Mouse (Mus musculus): ENCODE measurements around the gene Hoxb3.

Hoxb3 gene

DNA sequence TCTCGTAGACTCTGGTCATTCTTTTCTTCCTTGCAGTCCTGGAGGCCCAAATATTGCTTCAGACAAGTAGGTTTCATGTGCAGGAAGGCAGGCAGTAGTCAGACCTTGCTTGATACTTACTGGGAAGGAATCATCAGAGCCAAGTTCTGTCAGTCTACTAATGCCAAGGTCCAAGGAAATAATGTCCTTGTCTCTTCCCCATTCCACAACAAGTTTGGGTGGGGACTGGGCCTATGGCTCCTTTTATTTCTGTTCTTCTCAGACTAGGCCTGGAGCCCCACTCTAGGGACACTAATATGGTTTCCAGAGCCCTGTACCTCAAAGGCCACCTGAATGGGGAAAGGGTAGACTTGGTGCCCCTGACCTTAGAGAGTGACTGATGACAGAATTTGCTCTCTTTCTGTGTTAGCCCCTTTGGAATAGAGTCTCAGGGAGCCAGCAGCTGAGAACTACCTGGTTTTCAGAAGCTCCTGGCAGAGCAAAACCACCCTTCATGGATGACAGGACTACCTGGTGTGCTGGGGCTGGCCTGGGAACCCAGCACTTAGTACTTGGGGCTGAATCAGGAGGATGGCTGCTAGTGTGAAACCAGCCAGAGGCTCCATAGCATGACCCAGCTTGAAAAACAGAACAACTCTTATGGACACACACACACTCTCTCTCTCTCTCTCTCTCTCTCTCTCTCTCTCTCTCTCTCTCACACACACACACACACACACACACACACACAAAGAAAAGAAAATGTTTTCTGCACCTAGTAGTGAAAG is 34.5 kb upstream of the Hoxb3 start:
- CTCF ChIA-PET, result interaction anchor here (0.6 kb wide), 1 partner anchor 641 kb away, joined by 7 read pairs; no protein-coding TSS in a partner anchor

DNA sequence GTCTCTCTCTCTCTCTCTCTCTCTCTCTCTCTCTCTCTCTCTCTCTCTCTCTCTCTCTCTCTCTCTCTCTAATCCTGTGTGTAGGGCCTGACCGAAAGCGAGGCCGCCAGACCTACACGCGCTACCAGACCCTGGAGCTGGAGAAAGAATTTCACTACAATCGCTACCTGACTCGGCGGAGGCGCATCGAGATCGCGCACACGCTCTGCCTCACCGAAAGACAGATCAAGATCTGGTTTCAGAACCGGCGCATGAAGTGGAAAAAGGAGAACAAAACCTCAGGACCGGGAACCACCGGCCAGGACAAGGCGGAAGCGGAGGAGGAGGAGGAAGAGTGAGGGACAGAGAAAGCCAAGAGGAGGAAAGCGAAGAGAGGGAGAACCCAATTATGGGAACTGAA is 33.8 kb upstream of the Hoxb3 start:
- CTCF ChIA-PET, result no interaction called here

DNA sequence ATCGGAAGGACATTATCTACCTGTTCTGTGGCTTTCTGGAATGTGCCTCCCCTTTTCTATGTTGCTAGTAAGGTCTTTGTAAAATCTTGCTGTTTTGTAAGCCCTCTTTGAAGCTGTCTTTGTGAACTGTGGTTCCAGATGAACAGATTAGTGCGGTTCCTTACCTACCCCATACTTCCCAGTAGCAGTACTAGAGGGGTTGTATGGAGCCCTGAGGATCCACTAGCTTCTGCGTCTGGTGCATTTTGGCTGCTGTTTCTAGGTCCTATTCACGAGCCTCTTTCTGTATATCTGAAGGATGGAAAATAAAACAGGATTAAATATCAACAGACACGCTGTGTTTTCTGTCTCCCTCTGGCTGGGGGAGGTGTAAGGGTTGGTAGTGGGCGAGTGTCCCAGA is 33.3 kb upstream of the Hoxb3 start:
- CTCF ChIA-PET, result no interaction called here

DNA sequence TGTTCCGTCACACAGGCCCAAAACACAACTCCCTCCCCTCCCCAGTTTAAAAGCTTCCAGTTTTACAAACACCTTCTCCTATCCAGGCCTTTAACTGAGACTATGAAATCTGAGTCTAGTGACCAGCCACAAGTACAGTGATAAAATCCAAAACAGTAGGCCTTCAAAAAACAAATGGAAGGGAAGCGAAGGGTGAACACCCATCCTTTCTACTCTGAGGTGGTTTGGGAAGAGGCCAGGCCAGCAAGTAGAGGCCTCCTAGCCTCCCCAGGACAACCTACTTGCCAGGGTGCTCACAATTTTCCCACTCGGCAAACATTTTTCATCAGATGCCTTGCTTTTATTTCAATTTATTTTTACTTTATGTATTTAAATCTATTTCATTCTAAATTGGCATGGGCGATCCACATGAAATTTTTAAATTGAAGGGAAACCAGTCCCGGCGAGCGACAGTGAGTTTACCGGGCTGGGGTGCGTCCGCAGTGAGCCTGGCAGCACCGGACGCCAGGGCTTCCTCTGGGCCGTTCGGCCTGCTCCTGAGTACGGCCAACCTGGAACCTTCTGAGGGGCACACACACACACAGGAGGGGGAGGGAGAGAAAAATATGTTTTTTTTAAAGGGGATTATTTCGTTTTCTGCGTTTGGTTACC is 32.3 kb upstream of the Hoxb3 start:
- CTCF ChIA-PET, result no interaction called here

DNA sequence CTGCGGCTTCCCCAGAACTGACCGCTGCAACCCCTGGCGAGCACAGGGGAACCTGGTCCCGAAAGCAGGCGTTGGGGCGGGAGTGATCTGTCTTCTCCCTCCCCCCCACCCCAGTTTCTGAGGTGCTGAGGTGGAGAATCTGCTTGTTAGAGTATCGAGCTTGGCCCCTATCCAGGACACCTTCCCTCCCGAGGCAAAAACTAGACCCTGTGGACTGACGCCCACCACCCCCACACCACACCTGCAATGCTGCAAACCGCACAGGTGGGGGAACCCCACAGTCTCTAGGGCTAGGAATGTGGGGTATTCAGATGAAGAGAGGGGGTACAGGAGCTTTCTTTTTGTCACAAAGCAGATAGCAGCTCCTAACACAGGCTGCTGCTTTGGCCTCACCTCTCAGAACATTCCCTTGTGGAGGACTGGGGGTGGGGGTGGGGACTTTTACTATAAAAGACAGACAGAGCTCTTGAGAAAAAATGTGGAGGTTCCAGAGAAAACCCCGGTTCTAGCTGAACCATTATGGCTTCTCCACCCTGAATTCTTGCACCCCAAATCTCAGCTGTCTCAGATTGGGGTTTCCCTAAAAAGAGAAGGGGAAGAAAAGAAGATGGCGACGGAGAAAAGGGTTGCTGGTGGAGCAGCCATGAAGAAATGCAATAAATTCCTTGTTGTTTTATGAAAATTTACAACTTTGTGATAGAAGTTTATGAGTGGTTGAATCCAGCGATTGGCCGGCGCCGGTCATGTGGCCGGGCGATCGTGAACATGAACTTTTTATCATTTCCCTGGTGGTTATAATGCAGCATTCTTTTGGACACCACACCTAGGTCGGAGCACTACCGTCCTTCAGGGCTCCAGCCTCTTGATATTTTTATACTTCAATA is 31.2 kb upstream of the Hoxb3 start, which contains the start of gene Hoxb6:
Gene Hoxb6 (plus strand): TSS at position 796 of the 884 bp plus-strand sequence.
- CTCF ChIA-PET, result interaction anchor here (0.7 to 0.9 kb wide), 2 partner anchors 10 to 12 kb away, joined by 3 to 6 read pairs; partner anchors contain the start of gene Hoxb8

DNA sequence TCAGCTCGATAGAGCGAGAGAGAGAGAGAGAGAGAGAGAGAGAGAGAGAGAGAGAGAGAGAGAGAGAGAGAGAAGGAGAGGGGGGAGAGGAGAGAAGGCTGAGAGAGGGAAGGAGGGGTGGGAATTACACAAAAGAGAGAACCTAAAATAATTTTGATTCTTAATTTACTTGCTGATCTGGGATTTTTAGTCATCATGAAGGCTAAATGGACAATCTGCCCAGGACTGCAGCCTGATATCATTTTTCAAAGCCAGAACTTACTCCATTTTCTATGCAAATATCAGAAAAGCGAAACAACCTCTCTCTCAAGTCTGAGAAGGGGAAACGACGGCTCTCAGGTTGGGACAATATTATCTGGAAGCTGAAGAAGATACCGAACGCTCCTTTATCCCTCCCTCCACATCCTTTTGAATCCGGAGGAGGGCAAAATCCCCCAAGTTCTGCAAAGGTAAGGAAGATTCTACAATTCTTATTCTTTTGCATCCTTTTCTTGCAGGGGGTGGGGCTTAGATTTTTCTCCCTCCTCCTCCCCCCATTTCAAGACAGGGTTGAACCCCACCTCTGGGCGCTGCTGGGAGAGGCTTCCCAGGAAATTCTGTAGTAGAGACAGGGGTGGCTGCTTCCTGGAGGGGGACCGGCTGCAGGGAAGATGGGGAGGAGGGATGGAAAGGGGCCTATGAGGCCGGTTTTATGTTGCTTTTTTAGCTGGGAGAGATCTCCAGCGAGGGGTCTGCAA is 30.4 kb upstream of the Hoxb3 start:
- CTCF ChIA-PET, result interaction anchor here (0.9 kb wide), 1 partner anchor 11 kb away, joined by 3 read pairs; no protein-coding TSS in a partner anchor

DNA sequence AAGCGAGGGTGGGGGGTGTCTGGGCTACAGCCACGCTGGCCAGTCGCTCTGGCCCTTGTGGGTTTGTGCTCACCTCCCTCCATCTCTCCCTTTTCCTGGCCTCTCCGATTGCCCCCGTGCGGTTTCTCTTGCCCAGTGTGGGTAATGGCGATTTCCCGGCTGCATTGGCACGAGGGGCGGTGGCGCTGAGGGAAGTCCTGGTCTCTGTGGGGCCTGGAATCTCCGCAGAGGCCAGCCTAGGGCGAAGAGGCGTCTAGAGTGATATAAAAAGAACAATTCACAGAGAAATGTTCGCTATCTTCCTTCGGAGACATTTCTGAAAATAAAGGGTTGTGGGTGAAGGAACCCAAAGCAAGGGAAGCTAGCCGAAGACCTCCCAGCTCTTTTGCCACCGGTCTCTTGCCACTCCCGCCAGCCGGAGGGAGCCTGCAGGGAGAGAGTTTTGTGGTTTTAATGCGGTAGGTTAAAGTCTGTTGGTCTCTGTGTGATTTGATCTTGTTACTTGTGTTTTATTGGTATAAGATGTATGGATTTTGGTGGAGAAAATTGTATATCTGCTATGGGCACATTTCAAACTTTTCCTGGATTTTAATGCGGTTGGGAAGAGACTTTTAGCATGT is 29.7 kb upstream of the Hoxb3 start:
- CTCF ChIA-PET, result interaction anchor here (1.1 to 1.3 kb wide), 2 partner anchors 11 to 15 kb away, joined by 4 to 6 read pairs; no protein-coding TSS in a partner anchor

DNA sequence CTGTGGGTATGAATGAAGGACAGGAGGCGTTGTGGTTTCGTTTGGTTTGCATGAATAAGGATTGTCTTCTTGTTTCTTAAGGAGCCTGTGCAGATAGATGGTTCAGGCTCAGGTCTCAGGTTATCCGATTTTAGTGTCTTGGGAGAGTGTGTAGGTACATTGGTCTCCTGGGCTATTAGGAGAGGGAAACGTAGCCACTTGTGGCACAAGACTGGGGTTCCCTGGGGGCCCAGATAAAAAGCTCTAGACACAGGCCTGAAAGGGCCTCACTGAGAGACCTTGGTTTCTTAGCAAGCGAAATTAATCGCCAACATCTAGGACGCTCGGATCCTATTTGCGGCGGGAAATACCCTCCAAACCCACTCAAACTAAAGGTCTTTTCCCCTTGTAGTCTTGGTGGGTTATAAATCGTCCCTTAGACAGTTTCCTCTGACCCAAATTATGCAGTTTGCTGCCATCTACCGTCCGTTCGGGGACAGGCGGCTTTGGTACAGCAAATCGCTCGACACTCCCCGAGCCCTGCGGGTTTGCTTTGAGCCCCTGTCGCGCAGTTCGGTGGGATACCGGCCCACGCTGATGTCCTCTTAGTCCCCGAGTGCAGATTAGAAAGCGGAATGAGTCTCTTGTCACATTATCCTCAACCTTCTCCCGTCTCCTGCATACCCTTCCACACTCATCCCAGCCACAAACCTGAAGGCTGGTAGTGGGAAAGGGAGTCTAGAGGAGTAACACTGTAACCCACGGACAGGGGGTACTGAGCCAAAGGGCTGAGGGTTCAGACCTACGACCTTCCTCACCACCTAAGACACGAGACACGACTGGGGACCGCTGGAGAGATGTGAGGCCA is 28.7 kb upstream of the Hoxb3 start:
- CTCF ChIA-PET, result interaction anchor here (0.7 to 2.3 kb wide), 5 partner anchors 10 to 866 kb away, joined by 3 to 6 read pairs (median 4); no protein-coding TSS in a partner anchor

DNA sequence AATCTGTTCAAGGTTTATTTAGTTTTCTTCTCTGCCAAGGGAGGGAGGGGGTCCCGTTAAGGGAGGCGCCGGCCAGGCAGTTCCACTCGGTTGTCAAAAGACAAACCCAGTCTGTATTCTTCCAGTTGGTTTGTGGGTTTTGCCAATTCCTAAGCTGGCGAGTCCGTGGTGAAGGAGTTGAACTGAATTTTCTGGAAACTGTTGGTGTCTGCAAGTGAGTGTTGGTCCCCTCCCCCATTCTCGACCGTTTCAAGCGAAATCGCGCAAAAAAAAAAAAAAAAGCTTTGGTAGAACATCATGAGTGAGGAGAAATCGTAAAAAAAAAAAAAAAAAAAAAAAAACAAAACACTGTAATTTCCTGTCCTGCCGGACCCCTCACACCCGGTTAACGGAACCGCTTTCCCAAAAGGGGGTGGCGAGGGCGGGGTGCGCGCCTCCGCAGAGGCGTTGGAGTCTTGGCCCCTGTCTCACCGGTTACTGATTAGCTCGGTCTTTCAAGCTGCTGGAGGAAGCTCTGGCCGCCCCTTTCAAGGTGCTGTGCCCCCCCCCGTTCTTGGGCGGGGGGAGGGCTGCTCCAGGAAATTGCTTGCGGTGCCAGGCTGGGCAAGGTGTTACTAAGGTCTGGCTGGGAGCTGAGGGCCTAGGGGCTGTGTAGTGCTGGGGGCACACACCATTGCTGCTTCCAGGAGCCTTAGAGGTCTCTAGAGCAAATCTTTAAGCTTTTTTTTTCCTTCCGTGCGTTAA is 27.9 kb upstream of the Hoxb3 start:
- CTCF ChIA-PET, result interaction anchor here (0.5 to 2.3 kb wide), 7 partner anchors 11 to 865 kb away, joined by 3 to 38 read pairs (median 5); no protein-coding TSS in a partner anchor

DNA sequence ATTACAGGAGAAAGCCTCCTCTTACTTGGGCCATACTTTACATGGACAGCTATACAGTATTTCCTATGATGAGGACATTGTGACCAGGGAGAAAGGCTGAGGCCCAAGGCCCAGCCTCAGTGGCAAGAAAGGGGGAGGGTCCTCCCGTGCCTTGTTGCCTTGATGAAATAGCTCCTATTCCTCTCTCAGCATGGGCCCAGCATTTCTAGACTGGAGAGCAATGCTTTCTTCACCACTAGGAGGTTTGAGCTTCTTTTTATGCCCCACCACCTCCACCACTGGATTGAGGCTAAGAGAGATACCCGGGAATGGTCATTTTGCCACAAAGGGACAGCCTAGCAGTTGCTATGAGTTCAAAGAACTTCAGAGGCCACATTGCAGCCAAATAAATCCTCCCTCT is 26.1 kb upstream of the Hoxb3 start:
- CTCF ChIA-PET, result interaction anchor here (0.5 to 2.3 kb wide), 2 partner anchors 9 to 235 kb away, joined by 3 to 6 read pairs; no protein-coding TSS in a partner anchor

DNA sequence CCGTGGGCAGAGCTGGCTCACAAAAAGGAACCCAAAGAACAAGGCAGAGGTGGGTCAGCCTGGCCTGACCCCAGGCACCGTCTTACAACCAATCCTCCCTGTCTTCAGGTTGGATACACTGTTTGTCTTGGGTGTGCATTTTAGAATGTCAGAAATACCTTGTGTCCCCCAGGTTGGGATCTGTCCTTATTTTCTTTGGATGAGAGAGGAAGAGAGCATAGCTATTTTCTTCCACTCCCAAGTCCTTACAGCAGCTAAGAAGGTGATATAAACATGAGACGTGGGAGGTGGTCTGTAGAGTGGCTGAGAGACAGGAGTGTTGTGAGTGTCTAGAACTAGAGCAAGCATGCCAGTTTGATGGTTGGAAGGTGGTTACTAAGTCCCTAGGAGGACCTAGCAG is 25.7 kb upstream of the Hoxb3 start:
- CTCF ChIA-PET, result interaction anchor here (0.5 kb wide), 1 partner anchor 235 kb away, joined by 3 read pairs; no protein-coding TSS in a partner anchor

DNA sequence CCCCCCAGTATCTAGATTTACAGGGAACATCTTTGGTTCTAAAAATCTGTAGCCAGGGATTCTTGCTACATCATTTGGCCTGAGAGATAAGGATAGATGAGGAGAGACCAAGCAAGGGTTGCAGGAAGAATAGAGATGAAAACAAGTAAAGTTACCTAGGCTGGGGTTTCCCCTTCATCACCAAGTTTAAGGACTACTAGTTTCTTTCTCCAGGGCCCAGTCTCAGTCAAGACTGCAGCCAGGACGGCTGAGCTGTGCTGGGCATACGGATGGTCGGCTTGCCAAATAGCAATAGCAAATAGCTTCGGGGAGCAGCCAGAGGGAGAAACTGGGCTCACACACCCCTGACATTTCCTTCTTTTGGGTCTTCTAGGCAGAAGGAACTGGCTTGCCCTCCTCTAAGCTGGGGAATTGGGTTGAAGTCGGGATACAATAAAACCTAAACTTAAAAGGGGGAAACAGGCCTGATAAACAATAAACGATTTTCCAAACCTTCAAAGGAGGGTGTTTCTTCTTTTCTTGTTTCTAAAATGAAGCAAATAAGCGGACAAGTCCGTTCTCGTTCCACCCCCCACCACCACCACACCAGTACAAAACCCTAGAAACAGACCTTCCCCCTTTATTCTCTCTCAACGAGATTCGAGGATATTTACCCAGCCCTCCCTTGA is 25.0 kb upstream of the Hoxb3 start:
- CTCF ChIA-PET, result no interaction called here

DNA sequence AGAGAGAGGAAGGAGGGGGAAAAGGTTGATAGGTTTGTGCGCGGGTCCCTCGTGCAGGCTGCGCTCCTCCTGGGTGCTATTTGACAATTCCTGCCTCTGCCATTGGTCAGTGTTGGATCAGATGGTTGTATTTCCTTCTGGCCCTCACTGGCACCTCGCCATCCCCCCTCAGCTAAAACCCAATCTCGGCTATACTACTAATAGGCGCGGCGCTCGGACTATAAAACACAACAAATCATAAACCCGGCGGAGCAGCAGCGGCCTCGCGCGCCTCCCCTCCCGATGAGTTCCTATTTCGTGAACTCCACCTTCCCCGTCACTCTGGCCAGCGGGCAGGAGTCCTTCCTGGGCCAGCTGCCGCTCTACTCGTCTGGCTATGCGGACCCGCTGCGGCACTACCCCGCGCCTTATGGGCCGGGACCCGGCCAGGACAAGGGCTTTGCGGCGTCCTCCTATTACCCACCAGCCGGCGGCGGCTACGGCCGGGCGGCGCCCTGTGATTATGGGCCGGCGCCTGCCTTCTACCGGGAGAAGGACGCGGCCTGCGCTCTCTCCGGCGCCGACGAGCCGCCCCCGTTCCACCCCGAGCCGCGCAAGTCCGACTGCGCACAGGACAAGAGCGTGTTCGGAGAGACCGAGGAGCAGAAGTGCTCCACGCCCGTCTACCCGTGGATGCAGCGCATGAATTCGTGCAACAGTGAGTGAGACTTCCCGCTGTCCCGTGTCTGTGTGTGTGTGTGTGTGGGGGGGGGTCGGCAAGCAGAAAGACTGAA is 24.0 kb upstream of the Hoxb3 start:
- CTCF ChIA-PET, result no interaction called here

DNA sequence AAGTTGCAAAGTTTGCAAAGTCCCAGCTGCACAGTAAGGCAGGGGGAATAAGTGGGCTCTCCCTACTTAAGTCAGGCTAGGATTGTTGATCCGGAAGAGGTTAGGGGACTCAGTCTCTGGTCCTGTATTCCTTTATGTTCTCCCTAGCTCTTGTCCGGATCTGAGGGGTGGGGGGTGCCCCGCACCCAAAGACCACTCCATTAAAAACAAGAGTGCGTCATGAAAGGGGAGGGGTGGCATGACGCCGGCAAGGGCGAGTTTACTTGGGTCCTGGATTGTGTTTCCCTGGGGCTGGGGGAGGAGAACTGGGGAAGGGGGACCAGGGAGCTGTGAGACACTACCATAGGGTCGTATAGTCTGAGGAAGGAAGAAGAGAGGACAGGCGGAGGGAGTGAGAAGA is 23.3 kb upstream of the Hoxb3 start:
- CTCF ChIA-PET, result interaction anchor here (0.6 to 0.9 kb wide), 3 partner anchors 10 to 31 kb away, joined by 3 to 4 read pairs (median 3); no protein-coding TSS in a partner anchor

DNA sequence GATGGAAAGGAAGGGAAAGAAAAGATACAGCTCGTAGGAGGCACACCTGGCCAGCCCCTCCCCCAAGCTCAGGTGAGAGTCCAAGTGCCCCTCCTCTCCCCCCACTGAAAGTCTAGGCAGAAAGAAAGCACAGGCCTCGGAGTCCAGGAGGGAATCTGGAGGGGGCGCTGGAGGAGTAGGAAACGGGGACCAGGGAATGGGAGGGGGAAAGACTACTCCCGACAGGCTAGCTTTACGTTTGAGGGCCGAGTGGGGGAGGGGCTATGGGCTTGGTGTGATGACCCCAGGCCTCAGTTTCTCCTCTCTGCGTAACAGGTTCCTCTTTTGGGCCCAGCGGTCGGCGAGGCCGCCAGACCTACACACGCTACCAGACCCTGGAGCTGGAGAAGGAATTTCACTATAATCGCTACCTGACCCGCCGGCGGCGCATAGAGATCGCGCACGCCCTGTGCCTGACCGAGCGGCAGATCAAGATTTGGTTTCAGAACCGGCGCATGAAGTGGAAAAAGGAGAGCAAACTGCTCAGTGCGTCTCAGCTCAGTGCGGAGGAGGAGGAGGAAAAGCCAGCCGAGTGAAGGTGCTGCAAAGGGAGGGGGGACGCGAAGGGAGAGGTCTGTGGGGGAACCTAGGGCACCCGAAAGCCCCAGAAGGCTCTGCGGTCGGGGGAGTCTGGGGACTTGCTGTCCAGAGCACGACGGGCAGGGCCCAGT is 22.6 kb upstream of the Hoxb3 start:
- CTCF ChIA-PET, result interaction anchor here (0.6 to 0.9 kb wide), 3 partner anchors 9 to 30 kb away, joined by 3 to 4 read pairs (median 3); no protein-coding TSS in a partner anchor

DNA sequence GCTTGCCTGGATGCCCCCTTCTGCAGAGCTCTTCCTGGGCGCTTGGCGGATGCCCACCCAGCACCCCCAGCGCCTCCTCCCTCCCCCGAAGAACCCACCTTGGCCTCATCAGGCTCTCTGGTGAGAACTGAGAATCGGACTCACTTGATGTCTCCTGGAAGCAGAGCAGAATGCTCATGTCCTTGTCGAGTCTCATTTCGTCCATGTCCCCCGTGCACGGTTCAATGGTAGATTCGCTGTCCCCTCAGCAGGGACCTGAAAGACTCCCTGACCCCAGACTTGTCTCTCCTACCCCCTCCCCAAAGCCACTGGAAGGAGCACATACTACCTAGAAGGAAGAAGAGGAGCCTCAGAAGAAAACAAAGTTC is 22.1 kb upstream of the Hoxb3 start:
- CTCF ChIA-PET, result no interaction called here

DNA sequence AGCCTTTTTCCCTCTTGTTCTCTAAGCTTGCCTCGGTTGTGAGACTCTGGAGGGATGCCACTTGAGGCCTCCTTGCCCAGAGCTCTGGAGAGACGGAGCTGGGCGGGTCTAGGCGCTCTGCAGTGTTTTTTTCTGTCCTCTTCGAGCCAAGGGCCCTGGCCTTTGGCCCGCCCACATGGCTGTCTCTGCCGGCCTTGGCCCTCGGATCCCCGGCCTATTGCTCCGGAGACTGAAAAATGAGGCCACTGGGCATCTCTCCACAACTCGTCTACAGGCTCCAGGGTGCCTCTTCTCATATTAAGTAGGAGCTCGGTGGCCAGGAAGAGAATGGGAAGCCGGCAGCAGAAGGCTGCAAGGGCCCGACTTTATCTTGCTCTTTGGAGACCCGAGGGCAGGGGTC is 21.3 kb upstream of the Hoxb3 start:
- CTCF ChIA-PET, result no interaction called here

All from spleen, embryonic (tissue).